Mouse (Mus musculus) lung, postnatal 0 days (tissue): ENCODE measurements around the gene Kctd6.

Experiments used
- CTCF ChIP-seq: IDR thresholded peaks from 2 replicates; pipeline ENCODE4 v1.5.1; 2016; ENCODE audit warnings: antibody characterized with exemption, mild to moderate bottlenecking
- EP300 ChIP-seq: IDR thresholded peaks from 2 replicates; pipeline ENCODE4 v1.6.1; 2016; ENCODE audit warnings: antibody characterized with exemption, mild to moderate bottlenecking, control low read depth

DNA sequence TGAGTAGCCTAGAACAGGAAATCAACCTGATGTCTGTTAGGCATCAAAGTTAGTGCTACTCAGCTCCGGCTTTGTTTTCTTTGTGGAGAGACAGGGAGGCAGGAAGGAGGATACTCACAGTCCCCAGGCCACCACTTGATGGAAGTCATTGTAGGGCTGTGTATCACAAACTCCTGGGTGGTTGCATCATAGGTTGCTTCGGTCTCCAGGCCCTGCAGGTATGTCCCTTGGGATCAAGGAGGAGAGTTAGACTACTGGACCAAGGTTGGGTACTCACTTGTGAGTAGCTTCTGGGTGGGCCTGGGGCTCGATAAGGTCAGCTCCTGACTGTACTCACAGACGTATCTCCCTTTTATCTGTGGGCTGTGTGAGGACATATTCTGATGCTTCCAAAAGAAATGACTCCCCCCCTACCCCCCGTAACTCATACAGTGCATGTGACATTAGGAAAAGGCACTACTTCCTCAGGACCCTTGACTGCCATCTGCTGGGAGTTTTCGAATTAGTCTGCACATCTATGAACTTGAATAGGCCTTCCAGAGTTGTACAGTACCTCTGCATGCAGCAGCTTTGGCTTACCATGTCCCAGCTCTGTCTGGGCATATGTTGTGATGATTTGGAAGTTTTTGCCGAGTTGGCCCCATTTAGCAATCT lies 41.3 kb downstream of the Kctd6 start:
- peak; percentile 76 for TF ChIP-seq CTCF
- no peak for TF ChIP-seq EP300
